Mouse (Mus musculus): Measurements from ENCODE around the gene Mcm3.

Gene Mcm3

GRCm38 (mm10) chr1:20819771-20820605 is at the start of gene Mcm3:
Mcm3 (minus strand) TSS chr1:20820312.
- peak; percentile 84 to 88 for DNase-seq (ENCODE audit: low spot score in 2 of 2)

DNA sequence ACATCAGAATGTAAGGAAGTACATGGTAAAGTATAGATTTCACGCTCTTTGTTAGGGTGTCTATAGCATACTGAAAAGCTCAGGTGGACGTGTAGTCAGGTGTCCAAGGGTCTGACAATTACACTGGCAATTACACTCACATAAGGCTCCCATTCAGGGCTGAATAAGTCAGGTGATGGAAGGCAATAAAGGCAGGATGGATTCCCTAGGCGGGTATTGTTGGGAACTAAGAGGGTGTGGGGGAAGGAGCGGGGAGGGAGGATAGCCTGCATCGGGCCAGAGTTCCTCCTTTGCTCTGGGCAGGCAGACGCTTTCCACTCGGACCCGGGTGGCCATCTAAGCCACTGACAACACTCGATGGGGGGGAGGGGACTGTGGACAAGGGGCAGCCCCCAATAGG is 47.9 kb upstream of the Mcm3 start:
- DNase-seq (ENCODE audit: low spot score in 2 of 2), result no peak

DNA sequence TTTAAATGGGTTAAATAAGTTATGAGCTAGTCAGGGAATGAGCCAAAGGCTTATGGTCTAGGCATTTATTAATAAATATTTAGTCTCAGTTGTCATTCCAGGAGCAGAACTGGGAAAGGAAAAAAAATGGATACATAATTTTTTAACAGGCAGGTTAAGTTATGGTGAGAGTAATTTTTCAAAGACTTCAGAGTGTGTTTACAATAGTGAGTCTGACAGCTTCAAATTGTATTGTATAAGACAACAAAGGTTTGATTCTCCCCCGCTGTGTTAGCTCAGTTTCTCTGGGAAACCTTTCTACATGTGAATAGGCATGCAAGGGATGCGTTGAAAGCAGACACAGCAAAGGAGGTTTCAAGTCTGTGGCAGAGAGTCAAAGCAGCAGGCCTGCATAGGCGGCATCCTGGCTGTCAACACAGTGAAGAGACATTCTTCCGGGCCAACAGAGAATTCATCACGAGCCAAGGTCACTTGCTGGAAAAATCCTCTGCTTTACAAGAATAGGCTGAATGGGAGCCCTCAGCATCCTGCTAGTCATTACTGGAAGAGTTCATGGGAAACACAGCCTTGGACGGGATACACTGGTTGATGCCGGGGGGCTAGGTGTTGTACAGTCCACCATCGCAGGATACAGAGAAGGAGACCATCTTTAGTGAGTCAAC is 47.3 kb upstream of the Mcm3 start:
- DNase-seq (ENCODE audit: low spot score in 2 of 2), result no peak

DNA sequence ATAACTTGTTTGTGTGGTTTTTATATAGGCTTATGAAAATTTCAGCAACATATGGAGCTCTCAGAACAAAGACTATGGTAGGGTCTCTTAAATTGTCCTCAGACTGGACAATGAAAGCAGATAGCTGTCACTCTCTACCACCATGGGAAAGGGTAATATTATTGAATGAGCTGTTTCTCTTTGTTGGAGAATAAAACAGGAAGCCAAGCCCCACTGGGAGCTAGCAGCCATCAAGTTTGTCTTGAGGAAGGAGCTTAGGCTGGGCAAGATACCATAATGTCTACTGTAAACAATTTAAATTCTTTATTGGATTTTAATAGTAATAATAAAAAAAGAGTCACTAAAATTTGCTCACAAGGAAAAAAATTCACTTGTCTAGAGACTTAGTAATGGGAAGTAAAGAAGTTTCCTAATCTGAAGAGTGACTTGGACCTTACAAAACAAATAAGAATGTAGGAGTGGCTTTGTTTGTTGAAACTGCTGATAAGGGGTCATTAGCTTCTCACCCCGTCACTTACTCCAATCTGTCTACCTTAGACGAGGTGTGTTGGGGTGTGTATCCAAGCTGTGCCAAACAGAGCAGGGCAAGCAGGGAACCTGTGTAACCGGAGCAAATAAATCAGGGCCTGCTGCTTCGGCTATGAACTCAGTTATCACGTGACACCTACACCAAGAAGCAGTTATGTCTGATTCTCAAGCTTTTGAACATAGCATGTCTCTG is 43.5 kb upstream of the Mcm3 start:
- DNase-seq (ENCODE audit: low spot score in 2 of 2), result no peak

DNA sequence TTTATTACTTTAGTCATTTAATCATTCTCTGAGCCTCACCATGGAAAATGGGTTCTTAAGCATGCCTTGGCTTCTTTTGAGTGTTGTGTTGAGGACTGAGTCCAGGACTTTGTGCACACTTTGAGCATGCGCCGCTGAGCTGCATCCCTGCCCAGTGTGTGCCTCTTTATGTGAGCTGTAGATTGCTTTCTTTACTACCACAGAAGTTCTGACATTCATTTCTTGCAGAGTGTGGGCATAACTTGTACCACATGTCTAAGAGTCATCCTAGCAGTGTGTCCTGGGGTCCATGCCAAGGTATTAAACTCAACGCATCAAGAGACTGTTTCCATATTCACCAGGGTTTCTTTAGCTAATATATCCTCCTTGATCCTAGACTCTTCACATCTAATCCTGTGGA is 41.8 kb upstream of the Mcm3 start:
- DNase-seq (ENCODE audit: low spot score in 2 of 2), result no peak

GRCm38 (mm10) chr1:20860775-20861174 is 40.7 kb upstream of the Mcm3 start:
- DNase-seq (ENCODE audit: low spot score in 2 of 2), result no peak

GRCm38 (mm10) chr1:20856924-20857902 is 37.1 kb upstream of the Mcm3 start:
- DNase-seq (ENCODE audit: low spot score in 2 of 2), result no peak

DNA sequence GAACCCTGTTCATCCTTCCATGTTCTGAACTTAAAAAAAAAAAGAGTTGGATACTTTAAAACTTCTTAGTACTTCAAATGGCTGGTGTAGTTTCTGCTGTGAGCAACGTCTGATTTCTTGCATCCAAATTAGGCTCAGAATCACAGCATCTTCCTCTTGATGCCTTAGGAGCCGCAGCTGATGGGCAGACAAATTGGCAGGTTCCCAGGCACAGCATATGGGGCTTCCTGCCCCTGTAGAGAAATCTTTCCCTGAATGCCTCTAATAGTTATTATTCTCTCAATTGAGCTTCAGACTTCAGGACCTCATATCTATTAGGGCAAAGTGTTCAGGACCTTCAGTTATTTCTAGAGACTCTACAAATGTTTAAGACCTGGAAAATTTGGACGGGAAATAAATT is 19.8 kb upstream of the Mcm3 start:
- no peak for DNase-seq (ENCODE audit: low spot score in 2 of 2)

- DNase-seq (ENCODE audit: low spot score in 2 of 2), result no peak
These were observed 16.5 kb upstream of the Mcm3 start for GRCm38 (mm10) chr1:20836551-20837125.

- DNase-seq (ENCODE audit: low spot score in 2 of 2), result no peak
These were observed 13.0 kb upstream of the Mcm3 start for GRCm38 (mm10) chr1:20833141-20833511.

GRCm38 (mm10) chr1:20832473-20833140 is 12.5 kb upstream of the Mcm3 start:
- DNase-seq (ENCODE audit: low spot score in 2 of 2), result no peak

GRCm38 (mm10) chr1:20830546-20830945 is 10.4 kb upstream of the Mcm3 start:
- no peak for DNase-seq (ENCODE audit: low spot score in 2 of 2)

DNA sequence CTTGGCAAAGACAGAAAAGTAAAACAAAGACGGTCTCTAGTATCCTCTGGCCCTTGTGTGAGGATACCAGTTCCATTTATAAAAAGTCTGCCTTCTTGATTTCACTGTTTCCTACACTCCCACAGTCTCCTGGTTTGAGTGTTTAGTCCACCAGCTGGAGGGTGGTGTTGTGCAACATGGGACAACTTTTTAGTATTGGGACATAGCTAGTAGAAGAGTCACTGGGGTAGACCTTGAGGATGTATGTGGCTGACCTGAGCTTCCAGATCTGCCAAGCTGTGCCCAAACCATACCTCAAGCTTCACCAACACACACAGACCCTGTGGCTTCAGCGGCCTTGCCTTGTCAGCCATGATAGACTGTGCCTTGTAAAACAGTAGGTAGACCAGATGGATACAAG is 7.9 kb upstream of the Mcm3 start:
- DNase-seq (ENCODE audit: low spot score in 2 of 2), result no peak

GRCm38 (mm10) chr1:20825036-20825435 is 4.9 kb upstream of the Mcm3 start:
- no peak for DNase-seq (ENCODE audit: low spot score in 2 of 2)

DNA sequence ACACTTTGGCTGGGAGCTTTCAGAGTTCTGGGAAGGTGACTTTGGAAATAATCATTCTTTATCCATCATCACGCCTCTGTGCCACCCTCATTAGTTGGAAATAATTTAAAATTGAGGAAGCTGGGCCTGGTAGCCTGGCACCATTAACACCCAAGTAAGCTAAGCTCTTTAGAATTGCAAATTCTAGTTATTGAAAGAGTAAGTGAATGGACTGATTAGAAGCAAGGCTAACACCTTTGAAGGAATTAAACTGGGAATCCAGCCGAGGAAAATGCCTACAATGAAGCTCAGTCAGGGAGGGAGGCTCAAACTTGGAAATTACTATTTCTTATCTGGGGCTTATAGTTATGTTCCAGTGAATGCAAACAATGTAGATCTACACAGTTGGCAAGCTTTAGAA is 3.8 kb upstream of the Mcm3 start:
- DNase-seq (ENCODE audit: low spot score in 2 of 2), result no peak

- no peak for DNase-seq (ENCODE audit: low spot score in 2 of 2)
These were observed 3.4 kb upstream of the Mcm3 start for GRCm38 (mm10) chr1:20823471-20823870.

DNA sequence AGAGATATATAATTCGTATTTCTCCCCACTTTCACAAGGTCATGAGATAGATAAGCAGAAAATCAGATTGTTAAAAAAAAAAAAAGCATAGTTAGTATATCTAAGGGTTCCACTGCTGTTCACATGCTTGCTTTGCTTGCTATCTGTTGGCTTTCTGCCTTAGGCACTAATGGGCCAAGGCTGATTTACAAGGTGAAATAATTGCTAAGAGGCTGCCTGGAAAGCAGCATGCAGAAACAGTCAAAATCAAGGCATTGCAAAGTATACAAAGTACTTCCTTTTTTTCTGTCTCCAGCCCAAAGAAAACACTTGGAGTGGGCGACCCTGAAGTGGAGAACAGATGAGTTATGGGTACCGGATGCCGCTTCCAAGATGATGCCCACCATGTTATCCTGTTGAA is 847 bp upstream of the Mcm3 start:
- DNase-seq (ENCODE audit: low spot score in 2 of 2), result no peak

GRCm38 (mm10) chr1:20817596-20817995 is 2.5 kb downstream of the Mcm3 start:
- DNase-seq (ENCODE audit: low spot score in 2 of 2), result no peak

- DNase-seq (ENCODE audit: low spot score in 2 of 2), result no peak
These were observed 2.9 kb downstream of the Mcm3 start for GRCm38 (mm10) chr1:20817172-20817571.

GRCm38 (mm10) chr1:20814521-20814920 is 5.6 kb downstream of the Mcm3 start:
- no peak for DNase-seq (ENCODE audit: low spot score in 2 of 2)

GRCm38 (mm10) chr1:20804526-20804925 is 15.6 kb downstream of the Mcm3 start:
- DNase-seq (ENCODE audit: low spot score in 2 of 2), result no peak

Data from spleen, postnatal 10 days (tissue).